Mouse (Mus musculus): ENCODE results near the gene Ublcp1. TPM values are rescaled to one million over a fixed set of nuclear protein-coding genes. Genes with fewer than 3 reads are reported as not detected.

Ublcp1 gene
- total RNA-seq (2021): 10 to 100 TPM; 21.4 to 23.5 TPM
- long read RNA-seq, experiment 1, transcript Ublcp1-201 (11 exons, 2,088 nt): major isoform, 28 of 42 reads
- long read RNA-seq, experiment 1, partial matches to known transcripts: 9 of 42 reads
- long read RNA-seq, experiment 1, other reads (novel, unspliced or antisense): 4 of 42 reads
- long read RNA-seq, experiment 2, transcript Ublcp1-201 (11 exons, 2,088 nt): major isoform, 29 of 37 reads
- long read RNA-seq, experiment 2, partial matches to known transcripts: 3 of 37 reads
- long read RNA-seq, experiment 2, other reads (novel, unspliced or antisense): 4 of 37 reads

GRCm38 (mm10) chr11:44470432-44471336 is at the start of gene Ublcp1:
TSS of gene Ublcp1 (minus strand) at chr11:44470498.
- DNase-seq: peak; percentile 93

GRCm38 (mm10) chr11:44519096-44519949 is 49.0 kb upstream of the Ublcp1 start:
- DNase-seq: no peak

DNA sequence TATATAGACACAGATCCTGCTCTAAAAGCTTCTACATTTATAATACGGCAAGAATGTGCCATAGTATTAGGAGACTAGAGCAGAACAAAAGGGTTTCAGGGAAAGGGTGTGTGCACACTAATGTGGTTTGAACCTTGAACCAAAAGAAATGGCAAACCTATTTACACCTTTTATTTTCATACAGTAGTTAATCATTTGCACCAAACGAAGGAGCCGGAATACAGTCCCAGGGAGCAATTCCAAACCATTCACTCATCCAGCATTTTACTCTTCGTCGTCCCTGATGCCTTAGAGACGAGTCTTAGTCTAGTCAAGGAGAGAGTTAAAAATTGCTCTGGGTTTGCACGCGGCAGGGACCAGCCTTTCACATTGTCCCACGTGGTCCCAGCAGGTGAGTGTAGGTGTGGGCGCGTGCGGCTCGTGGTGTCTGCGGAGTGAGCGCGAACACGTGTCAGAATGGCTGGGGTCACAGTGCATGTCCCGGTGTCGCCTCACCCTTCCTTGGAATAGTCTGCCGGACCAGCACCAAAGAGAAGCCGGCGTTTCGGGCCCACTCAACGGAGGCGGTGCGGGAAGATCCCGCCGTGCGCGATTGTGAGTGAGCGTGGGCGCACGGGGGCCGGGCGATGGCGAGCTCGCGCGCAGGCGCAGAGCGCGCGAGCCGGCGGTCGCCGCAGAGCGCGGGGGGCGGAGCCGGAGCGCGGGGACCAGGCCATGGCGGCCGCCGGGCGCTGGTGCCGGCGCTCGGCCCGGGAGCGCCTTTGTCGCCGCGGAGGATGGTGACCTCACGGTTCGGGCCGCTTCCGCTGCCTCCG is 48.2 kb upstream of the Ublcp1 start, which contains the start of gene Rnf145:
Gene Rnf145 (plus strand): TSS at position 684 of the 815 bp plus-strand sequence.
- DNase-seq: peak; percentile 75

- DNase-seq: no peak
Measured at GRCm38 (mm10) chr11:44517561-44518280, 47.4 kb upstream of the Ublcp1 start.

DNA sequence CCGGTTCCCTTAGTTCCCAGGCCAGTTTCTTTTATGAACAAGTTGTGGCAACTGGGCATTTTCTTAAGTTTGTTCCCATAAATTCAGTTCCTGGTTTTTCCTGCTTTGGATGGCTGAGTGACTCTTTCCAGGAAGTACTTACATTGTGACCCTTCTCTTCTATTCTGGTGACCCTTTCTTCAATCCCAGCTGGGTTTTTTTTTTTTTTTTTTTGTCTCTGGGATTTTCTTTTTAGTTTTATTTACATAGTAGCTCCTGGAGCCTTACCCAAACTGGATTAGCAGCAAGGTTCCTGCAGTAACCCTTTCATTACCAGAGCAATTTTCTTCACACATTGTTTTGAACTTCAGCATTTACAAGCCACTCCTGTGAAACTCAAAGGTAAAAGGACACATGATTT is 46.1 kb upstream of the Ublcp1 start:
- no peak for DNase-seq

GRCm38 (mm10) chr11:44514666-44515065 is 44.4 kb upstream of the Ublcp1 start:
- DNase-seq: no peak

DNA sequence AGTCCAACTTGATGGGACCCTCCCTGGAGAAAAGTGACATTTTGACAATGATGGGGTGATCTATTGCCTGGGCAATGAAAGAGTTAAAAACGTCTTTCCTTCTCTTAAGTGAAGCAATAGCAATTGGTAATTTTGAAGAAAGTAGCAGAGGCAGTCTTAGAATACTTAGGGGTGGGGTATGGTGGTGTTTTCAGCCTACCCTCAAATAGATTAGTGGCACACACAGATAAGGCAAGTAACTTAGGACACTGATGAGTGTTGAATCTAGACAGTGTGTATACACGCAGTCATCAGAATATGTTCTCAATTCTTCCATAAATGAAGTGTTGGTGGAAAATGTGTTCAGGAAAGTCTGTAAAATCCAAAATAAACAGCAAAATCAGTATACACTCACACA is 42.7 kb upstream of the Ublcp1 start:
- no peak for DNase-seq

- no peak for DNase-seq
Measured at GRCm38 (mm10) chr11:44512044-44513025, 42.0 kb upstream of the Ublcp1 start.

GRCm38 (mm10) chr11:44510371-44510770 is 40.1 kb upstream of the Ublcp1 start:
- no peak for DNase-seq

DNA sequence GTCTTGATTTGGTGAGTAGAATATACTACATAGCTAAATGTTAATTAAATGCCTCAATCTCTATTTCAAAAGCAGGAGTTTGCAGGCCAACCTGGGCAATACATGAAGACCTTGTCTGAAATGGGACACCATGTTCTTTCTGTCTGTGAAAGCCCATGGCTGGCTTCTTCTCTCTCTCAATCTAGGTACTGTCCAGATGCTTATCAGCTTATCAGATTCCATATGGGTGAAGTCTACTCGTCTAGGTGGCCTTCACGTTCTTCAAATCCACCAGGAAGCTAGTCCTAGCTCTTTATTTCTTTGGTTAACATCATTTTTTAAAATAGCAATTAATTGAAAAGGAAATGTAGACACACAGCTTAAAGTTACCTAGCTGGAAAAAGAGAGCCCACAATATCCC is 39.6 kb upstream of the Ublcp1 start:
- DNase-seq: no peak

DNA sequence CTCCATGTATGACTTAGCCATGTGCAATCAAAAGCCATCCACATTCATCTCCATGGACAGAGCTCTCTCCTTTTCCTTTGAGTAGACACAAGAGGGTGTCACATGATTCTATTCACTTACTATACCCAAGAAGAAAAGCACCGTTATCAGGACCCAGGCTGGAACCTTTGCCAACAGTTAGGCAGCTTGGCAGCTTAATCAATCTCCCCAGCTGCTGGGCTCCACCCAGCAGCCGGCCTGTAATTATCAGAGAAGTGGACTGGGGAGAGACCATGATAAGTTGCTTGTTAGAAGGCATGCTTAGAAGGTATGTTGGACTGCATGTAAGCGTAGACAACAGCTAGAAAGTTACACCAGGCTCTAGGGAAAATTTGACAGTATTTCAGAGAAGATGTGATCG is 38.6 kb upstream of the Ublcp1 start:
- no peak for DNase-seq

- DNase-seq: no peak
Measured at GRCm38 (mm10) chr11:44504761-44505160, 34.5 kb upstream of the Ublcp1 start.

DNA sequence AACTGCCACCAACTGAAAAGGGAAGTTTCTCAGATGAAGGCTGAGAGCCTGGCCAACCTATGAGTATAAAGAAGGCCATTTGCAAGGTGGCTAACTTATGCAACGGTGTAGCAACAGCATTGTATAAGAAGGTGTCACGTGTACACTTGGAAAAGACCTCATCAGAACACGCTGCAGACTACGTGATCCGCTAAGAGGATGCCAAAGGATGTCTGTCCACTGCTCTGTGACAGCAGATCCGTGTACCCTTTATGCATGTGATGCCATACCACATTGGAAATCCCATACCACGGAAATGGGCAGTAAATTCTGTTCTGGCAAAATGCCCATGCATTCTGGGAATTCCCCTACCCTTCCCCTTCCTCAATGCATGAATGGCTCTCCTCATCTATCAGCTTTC is 33.8 kb upstream of the Ublcp1 start:
- DNase-seq: no peak

DNA sequence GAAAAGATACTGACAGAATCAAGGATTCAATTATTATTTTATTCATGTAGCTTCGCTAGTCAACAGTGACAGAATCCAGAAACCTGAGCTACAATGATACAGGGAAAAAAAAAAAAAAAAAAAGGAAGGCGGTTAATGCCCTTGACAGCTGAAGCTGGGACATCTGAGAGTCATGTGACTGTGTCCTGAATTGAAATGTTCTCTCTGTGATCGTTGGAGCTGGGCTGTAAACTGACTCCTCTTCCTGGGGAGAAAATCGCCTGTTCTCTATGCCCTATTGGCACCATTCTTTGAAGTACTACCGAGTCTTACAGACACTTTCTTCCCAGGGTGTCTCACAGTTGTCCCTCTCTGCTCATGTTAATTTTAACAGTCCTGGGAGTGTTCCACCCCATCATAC is 32.6 kb upstream of the Ublcp1 start:
- no peak for DNase-seq

DNA sequence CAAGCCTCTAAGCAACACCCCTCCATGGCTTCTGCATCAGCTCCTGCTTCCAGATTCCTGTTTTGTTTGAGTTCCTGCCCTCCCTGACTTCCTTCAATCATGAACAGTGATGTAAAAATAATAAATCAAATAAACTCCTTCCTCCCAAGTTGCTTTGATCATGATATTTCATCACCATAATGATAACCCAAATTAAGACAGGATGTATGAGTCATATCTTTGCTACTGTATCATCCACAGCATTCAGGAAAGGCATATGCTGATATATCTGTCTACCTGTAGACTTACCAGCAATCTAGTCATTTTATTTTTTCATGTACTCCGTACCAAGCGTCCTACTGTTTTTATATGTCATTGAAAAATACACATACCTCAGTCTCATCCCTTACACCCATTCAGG is 31.2 kb upstream of the Ublcp1 start:
- no peak for DNase-seq

DNA sequence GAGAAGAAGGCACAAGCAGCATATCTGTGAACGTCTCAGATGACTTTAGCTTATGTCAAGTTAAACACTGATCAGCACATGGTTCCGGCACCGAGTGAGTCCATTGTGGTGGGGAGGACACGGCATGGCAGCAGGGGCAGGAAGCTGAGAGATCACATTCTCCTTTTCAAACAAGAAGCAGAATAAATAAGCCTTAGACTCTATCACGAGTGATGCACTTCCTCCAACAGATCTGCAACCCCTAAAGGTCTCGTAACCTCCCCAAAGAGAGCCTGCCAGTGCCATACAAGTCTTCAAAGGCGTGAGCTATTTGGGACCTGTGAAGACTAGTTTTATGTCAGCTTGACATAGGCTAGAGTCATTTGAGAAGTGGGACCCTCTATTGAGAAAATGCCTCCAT is 30.7 kb upstream of the Ublcp1 start:
- no peak for DNase-seq

DNA sequence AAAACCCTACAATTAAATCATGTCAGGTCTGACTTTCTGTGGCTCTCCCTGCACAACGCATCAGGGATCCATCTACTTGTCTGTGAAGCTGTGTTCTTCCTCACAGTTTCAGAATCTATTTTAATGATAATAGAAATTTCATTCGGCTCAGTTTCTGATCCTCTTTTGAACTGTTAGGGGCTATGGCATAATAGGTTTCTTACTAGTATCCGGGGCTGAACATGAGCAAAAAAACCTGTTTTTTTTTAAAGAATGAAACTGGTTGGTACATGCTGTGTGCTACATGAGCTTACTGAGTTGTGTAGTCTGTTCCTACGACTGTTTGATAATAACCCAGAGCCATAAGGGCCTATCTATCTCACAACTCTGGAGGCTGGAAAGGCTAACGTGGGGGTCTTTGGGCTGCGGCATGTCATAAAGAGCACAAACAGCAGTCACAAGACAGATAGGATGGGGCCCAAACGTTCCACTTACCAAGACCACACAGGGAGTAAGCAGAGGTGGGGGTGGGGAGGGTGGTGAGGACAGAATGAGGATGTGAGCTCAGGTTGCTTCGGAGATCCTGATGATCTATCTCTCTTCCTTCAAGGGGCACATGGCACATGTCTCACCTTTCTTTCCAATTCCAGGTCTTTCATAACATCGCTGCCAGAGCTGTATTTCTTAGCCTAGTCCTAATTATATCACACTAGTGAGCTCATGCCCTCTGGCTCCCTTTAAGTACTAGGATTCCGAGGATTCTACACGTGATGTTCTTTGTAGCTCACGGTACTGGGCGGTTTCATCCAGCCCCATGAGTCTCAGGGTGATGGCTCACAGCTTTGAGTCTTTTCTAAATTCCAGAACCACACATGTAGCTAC is 28.3 kb upstream of the Ublcp1 start:
- no peak for DNase-seq

DNA sequence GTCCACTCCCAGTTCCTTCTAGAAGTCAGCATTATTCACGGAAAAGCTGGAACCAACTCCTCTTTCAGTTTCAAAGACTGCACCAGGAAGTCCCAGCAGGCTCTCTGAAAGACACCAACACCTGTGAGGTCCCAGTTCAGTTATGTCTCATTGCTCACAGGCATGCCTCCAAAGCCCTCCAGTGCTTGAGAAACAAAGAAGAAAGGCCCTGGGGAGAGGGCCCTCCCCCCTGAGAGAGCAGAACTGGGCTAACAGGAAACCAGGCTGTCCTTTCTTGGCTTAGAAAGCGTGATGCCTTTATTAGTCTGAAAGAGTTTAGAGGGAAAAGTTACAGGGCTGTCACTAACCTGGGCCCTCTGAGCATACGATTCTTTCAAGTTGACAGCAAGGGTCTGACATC is 25.9 kb upstream of the Ublcp1 start:
- DNase-seq: no peak

Measured in gastrocnemius, postnatal 10 days (tissue).